Mouse (Mus musculus) olfactory bulb, adult 2 months (tissue): ENCODE results near the gene Cfap157.

Source experiments
- CTCF ChIP-seq: fragments of 200-500 bp; IDR thresholded peaks from 2 replicates; pipeline ENCODE4 v1.5.1; 2012; ENCODE audit warnings: low read depth, mild to moderate bottlenecking, low read length, moderate library complexity; ENCODE audit not compliant: insufficient read depth
- POLR2A ChIP-seq: fragments of 200-500 bp; IDR thresholded peaks from 2 replicates; pipeline ENCODE4 v1.6.1; 2012; ENCODE audit warnings: mild to moderate bottlenecking, low read depth, low read length, moderate library complexity; ENCODE audit not compliant: insufficient read depth

GRCm38 (mm10) chr2:32821041-32821802 is 37.0 kb upstream of the Cfap157 start:
- TF ChIP-seq CTCF: no peak
- no peak for TF ChIP-seq POLR2A
